Mouse (Mus musculus) frontal cortex, adult 2 months (tissue): ENCODE data around the gene Gm5431. TPM values are rescaled to one million over a fixed set of nuclear protein-coding genes. Genes with fewer than 3 reads are reported as not detected.
A peak's percentile ranks its signal among the peaks of the same experiment; 100 is the strongest.
"Not testable (repeated sequence)": the region's sequence is repeated elsewhere in the genome, so short reads cannot be mapped to it uniquely, and the experiment has no call there.

Experiments used
- DNase-seq, 2 experiments: peaks; one replicate each; pipeline ENCODE4 v3.0.0; 2022; ENCODE audit warnings: low spot score in 1 of 2; ENCODE audit errors: extremely low spot score in 1 of 2
- polyA plus RNA-seq: library from polyadenylated mRNA; depleted of rRNA; stranded (reverse); fragments of >200 nt; gene quantifications from 2 replicates; pipeline ENCODE4 v1.2.3, GENCODE M21; 2012; rRNA removed

Gm5431 gene
- polyA plus RNA-seq = 0.13 and 0.18 TPM in 2 replicates

DNA sequence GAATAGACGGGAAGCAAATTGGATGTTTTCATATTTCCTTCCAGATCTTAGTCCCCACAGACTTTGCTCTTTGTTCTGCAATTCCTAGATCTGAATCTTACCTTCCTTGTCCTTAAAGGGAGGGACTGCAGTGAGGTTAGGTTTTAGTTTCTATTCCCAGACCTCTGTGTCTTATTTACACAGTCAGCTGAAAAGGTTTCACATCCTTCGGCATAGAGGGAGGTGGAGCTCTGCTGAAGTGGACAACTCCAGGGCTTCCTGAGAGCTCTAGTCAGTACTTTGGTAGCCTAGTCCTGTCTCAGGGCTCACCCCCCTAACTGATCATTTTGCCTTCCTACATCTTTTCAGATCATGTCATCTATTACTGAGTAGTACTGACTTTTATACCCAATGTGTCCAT lies at the start of gene Gm5431:
Gene Gm5431, minus strand, starts transcription at position 194 of the 400 bp plus-strand sequence.
- no peak for DNase-seq

DNA sequence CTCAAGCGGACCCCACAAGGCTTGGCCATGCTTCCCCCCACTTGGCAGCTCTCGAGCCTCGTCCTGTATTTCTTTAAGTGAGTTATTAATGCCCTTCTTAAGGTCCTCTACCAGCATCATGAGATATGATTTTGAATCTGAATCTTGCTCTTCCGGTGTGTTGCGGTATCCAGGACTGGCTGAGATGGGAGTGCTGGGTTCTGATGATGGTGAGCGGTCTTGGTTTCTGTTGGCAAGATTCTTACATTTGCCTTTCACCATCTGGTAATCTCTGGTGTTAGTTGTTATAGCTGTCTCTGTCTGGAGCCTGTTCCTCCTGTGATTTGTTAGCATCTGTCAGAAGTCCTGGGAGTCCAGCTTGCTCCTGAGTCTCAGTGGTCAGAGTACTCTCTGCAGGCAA lies 44.1 kb upstream of the Gm5431 start, which contains the start of gene Psme2b:
Gene Psme2b, minus strand, starts transcription at position 101 of the 400 bp plus-strand sequence.
- DNase-seq = not testable (repeated sequence)

DNA sequence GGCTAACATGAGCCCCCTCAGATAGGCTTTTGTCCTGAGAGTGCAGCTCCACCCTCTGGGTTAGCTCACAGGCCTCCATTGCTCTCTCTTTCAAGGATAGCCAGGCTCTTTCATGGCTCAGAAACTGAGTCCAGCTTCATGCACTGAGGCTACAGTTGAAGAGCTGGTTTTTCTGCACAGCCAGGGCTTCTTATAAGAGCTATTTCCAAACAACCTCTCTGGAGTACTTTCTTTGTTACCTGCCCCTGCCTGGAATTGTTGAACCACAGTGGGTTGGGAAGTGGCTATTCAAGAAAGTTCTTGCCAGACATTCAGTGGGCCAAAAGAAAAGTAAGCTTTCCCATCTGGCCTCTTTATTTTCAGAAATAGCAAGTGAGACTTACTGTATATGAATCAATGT lies 37.3 kb upstream of the Gm5431 start:
- DNase-seq = not testable (repeated sequence)

DNA sequence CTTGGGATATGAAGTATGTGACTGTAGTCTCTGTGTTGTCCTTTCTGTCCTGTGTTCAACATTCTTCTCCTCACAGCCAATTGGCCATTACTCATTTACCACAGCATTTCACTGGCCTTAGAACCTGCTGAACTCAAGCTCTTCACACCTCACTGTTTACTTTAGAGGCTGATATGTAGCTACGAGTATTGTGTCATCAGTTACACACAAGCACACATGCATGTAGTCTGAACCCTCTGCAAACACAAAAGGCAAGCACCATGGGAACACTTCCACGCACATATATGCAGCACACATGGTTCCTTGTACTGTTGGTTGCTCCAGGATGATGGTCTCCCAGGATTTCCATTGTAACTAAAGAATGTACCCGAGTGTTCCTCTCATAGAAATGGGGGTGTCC lies 33.3 kb upstream of the Gm5431 start:
- not testable (repeated sequence) for DNase-seq

DNA sequence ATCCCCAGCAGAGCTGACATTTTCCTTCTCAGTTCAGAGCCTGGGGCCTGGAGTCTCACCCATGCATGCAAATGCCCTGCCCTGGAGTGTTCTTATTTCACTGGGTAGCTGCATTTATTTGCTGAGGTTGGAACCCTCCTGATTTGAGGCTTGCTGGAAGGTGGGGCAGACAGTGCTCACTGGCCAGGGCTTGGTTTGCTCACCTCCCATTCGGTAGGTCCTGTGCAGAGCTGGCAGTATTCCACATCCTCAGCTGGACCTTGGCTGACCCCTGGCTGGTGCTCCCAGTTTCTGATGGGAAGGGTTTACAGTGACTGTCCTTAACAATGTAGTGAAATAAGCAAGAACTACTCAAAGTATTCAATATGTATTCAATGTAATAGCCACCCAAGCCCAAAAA lies 31.9 kb upstream of the Gm5431 start:
- DNase-seq = not testable (repeated sequence)

DNA sequence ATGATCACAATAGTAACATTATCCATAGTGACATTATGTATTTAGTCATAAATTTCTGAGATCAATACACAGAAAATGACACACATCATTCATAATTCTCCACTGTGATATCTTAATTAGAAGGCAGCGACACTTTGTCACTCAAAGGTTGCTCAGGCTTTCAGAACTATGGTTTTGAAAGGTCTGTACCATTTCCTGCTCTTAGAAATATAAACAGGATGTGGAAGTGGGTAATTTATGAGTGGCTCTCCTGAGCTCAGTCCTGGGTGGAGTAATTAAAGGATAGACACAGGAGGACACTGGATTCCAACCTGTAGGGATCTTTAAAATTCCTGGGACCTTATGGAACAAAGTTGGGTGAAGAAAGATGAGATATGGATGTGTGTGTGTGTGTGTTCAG lies 31.4 kb upstream of the Gm5431 start:
- not testable (repeated sequence) for DNase-seq

DNA sequence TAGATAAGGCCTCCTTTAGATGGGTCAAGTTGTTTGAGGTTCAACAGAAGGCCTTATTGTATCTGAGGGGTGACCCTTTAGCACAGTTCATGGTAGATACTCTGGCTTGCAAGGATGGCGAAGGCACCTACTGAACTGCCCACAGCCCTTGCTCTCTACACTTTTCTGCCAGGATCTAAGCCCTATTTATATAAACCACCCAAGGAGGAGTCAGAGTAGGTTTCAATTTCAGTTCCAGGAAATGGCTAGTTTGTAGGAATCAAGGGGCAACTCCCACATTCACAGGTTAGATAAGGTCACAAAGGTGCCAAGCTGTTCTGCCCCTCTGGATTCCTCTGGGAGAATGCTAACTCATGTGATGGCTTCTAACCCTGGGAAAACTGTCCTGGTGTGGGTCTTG lies 26.1 kb upstream of the Gm5431 start:
- not testable (repeated sequence) for DNase-seq

DNA sequence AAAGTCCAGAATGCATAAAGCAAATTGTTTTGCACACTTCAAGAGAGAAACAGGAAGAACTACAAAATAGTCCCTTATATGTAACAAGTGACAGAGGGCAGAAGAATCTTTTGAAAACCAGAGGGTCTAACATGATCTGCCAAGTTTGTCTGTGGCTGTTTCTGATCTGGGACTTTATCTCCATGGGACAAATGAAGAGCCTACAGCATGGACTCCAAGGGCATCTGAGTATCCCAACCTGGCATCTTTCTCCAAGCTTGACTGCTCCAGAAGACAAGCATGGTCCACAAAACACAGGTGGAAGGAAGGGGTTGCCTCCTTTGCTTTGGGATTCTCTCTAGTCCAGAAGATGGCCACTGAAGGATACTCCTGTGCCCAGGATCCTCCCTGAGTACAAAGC lies 24.4 kb upstream of the Gm5431 start:
- DNase-seq = not testable (repeated sequence)

DNA sequence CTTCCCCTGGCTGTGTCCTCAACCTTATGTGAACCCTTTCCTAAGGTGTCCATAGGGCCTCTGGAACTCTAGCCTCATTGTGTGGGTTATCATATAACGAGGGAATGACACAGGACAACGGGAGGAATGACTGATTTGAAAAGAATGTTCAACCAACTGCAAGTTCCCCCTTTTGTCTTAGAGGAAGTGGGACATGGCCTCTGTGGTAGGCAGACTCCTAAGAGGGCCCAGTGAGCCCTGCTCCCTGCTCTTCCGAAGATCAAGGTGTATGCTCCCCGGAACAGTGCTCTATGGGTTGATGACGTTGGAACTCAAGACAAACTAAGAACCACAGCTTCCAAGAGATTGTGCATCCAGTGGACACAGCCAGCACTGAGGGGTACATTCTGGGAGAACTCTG lies 21.8 kb upstream of the Gm5431 start:
- DNase-seq = not testable (repeated sequence)

DNA sequence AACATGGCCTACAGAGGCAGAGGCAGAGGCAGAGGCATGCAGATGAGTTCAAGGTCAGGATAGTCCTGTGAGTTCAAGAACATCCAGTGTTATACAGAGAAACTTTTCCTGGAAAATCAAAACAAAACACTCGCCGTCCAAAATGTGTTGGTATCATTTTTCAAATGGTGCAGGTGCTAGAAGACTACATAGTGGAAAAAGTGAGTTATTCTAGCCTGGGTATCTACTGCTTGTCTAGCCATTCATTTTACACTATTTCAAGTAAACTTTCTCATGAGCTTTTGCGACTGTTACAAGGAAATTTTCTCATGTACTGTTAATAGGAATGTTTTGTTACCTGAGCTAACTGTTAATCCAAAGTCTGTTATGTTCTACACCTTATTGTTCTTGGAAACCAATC lies 16.4 kb upstream of the Gm5431 start:
- no peak for DNase-seq

DNA sequence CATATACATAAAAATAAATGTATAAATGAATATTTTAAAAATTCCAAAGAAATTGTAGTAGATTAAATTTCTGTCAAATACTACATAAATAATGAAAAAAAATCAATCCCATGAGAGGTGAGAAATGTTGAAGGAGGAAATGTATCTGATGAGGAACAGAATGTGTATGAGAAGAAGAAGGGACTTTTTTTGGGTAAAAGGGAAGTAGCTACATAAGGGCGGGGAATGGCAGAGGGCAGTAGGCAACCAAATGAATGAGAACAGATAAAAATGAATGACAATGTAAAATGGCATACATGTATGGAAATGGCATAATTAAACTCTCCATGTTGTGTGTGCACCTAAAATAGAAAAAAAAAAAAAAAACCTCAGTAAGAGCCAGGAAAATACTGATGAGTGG lies 11.6 kb upstream of the Gm5431 start:
- no peak for DNase-seq

DNA sequence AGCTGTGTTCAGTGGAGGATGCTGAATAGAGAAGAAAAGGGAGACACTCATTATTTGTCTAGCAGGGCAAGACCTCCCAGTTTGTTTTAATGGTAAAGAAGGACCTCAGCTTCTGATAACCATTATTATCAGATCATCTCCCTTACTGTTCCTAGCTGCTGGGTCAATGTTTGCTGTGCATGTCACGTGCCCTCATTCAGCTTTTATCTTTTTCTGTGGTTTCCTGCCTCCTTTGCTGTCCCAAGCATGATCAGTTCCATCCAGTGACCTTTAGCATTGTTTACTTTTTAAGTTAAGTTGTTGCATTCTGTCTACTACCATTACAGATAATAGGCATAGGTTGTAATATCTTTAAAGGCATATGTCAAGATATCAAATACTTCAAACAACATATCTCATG lies 6.4 kb upstream of the Gm5431 start:
- no peak for DNase-seq

DNA sequence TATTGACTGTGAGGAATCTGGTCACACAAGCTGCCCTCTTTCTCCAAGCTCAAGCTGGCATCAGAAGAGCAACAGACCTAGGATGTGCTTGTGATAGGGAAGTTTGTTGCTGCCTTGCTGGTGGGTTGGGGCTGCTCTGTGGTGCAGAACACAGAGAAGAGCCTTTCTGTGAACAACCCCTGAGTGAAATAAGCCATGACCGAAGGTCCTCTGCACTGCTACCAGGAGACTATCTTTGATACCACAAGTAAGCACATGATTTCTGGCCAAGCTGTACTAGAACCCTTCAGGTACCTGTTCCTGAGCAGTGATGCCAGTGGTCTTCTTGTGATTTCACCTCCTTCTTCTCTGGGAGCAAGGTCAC lies 465 bp downstream of the Gm5431 start:
- DNase-seq = not testable (repeated sequence)

DNA sequence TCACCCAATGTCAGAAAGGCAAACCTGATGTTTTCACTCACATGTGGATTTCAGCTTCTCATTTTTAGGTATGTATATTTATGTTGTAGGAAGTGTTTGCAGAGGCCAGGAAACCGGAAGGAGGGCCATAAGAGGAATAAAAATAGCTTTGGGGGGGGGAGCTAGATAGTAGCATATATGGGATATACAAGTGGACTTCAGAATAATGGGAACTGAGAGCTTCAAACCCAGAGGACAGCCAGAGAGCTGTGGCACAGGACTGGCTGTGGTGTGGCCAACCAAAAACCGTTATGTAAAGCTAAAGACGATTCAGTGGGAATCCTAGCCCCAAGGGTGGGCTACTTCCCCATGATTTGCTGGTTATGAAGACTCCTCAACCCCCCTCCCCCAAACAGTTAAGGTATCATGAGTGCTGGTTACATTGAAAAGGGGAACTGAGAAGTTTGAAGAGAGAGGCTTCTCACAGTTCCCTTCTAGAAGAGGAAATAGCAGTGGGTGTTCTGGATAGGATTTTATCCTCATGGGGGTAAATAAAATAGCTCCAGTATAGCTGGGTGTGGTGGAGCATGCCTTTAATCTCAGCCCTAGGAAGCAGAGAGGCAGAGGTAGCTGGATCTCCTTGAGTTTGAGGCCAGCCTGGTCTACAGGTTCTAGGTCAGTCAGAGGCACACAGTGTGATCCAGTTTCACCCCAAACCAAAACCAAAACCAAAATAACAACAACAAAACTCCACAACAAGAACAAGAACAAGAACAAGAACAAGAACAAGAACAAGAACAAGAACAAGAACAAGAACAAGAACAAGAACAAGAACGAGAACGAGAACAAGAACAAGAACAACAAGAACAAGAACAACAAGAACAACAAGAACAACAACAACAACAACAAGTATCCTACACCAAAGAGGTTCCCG lies 1.1 kb downstream of the Gm5431 start:
- not testable (repeated sequence) for DNase-seq

DNA sequence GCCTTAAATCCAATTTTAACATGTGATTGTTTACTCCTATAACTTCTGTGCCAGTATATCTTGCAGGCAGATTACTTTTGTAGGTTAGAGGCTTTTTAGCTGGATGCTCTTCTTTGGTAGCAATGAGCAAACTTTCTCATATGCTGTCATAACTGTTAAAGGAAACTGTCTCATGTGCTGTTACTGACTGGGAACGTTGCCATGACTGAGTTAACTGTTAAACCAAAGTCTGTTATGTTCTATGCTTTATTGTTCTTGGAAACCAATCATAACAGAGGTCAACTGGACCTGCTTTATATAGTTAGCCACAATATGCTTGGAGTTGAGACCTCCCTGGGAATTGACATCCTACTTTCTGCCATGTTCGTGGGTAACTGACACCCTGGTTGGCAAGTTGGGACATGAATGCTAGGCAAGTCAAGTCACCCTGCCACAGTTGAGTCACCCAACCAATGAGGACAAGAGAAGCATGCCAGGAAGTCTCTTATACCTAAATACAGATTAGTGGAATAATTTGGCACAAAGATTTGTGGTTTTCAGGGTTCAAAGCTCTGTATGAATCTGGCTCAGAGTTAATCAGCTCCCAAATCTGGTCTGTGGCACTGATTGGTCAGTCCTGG lies 3.1 kb downstream of the Gm5431 start:
- DNase-seq = no peak

DNA sequence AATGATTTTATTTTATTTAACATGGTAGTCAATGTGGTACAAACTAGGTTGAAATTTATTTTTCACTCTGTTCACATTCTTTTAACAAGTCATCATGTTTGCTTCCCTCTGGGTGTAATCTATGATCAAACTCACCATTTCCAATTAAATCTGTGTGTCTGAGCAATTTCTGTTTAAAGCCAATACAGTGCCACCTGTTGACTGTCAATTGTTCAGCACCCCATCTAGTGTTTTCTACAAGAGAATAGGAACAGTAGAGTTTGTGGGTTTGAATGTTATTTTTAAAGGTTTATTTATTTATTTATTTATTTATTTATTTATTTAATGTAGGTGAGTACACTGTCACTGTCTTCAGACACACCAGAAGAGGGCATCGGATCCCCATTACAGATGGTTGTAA lies 25.3 kb downstream of the Gm5431 start:
- no peak for DNase-seq

DNA sequence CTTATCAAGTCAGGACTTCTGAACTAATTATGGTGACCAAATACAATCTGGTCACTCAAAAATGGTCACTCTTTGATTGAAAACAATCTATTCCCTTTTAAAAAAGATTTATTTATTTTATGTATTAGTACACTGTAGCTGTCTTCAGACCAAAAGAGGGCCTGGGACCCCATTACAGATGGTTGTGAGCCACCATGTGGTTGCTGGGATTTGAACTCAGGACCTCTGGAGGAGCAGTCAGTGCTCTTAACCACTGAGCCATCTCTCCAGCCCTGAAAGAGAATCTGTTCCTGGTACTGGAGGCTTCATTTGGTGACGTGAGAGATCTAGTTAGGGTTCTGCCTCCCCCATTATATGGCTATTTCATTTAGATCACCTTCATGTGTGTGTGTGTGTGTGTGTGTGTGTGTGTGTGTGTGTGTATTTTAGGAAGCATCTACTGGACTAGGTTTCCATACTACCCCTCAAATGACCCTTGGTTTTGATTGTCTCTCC lies 26.6 kb downstream of the Gm5431 start:
- DNase-seq = not testable (repeated sequence)

DNA sequence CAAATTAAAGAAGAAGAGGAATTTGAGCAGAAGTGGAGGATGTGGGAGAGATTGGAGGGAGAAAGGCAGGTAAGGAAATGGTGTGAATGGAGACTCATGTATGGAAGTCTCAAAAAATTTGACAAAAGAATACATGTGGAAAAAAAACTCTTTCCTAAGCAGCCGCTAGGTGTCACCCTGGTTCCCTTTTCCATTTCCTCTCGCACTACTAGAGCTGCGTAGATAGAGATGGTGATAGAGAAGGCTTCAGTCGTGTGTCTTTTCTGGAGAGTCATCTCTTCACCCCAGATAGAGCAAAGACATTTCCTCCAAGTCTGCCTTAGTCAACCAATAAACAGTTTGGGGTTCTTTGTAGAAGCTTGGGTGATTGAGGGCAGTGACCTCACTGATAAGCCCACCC lies 27.5 kb downstream of the Gm5431 start:
- peak in 1 of 2 experiments; percentile 82 for DNase-seq

DNA sequence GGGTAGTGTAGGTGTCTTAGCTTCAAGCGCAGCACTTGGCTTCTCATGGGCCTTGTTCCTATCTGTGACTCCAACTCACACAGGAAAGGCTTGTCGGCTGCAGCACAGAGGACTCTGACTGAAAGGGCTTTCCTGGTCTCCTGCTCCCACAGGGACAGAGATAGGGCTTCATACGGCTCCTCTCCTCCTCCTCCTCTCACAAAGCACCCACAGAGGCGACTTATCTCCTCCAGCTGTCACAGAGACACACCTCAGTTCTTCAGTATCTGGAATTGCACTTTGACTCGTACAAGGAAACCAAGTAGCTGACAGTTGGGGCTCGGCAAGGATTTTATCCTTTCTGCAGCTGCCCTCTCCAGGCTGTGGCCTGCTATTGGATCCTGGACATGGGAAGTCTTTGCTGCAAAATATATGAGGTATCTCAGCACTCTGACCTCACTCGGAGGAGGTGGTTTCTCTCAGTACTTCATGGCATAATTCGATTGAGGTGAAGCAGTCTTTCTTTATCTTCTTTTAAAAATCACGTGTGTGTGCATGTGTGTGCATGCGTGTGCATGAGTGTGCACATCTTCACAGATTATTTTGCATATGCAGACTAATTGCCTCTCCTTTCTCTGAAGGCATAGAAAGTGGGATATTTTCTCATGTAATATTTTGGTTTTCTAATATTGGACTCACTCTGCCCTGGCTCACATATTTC lies 28.3 kb downstream of the Gm5431 start:
- no peak for DNase-seq

DNA sequence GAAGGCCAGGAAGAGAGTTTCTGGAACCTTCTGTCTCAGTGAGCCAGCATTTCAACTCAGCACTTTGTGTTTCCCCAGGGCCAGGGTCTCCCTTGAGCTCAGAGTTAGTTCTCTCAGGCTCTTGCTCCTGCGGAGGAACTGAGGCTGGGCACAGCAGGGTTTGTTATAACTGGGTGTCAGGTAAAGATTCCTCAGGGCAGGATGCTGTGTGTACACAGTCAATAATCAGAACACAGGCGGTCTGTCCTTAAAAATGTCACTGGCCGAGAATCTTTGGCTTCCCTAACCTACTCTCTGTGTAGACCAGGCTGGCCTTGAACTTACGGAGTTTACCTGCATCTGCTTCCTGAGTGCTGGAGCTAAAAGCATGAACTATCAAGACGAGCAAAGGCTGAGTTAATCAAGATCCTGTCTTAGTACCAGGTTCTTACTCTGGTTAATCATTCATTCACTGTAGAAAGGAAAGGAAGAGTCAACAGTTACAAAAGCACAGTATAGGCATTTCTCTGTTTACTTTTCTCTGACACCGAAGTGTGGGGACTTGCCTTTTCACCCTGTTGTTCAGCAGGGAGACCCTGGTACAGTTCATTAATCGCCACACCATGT lies 29.2 kb downstream of the Gm5431 start:
- DNase-seq = no peak
